Mouse (Mus musculus) CH12.LX (cell line): ENCODE measurements around the gene Fchsd2. TPM values are rescaled to one million over a fixed set of nuclear protein-coding genes. Genes with fewer than 3 reads are reported as not detected.

Experiments
- DNase-seq: peaks from one replicate; pipeline ENCODE4 v3.0.0-alpha.2; 2013; ENCODE audit errors: extremely low read depth
- H3K27ac ChIP-seq: 2 replicates; pipeline ENCODE4 v1.5.1; 2012; ENCODE audit warnings: low read depth, mild to moderate bottlenecking, control low read depth, moderate library complexity; ENCODE audit not compliant: insufficient read depth
- H3K27me3 ChIP-seq: replicated peaks from 2 replicates; pipeline ENCODE3; 2012; ENCODE audit warnings: inconsistent platforms
- H3K36me3 ChIP-seq, 2 experiments: replicated peaks in 1 of 2; 2 replicates each; pipeline versions ENCODE3 to v1.6.1; 2012; ENCODE audit warnings: inconsistent platforms in 1 of 2, low read length in 1 of 2, mild to moderate bottlenecking in 1 of 2, mixed read lengths in 1 of 2, moderate library complexity in 1 of 2; ENCODE audit not compliant: control insufficient read depth in 1 of 2, insufficient read depth in 1 of 2
- H3K4me1 ChIP-seq, 2 experiments: 2 replicates each; pipeline ENCODE4 v1.6.1; 2012; ENCODE audit warnings: inconsistent platforms in 1 of 2, moderate library complexity in 1 of 2; ENCODE audit not compliant: insufficient read depth in 2 of 2, control insufficient read depth in 1 of 2
- H3K4me2 ChIP-seq: 2 replicates; pipeline ENCODE4 v1.6.1; 2012; ENCODE audit warnings: low read depth, mild to moderate bottlenecking, control low read depth; ENCODE audit not compliant: poor library complexity, insufficient read depth, severe bottlenecking
- H3K4me3 ChIP-seq, 3 experiments: fragments of 150-350 bp in 1 of 3; sonication (generic) in 1 of 3; replicated peaks in 1 of 3; 2 replicates each; pipeline versions ENCODE3 to v1.5.1; 2011 to 2012; ENCODE audit warnings: low read depth in 2 of 3, low read length in 2 of 3, mild to moderate bottlenecking in 2 of 3, moderate library complexity in 2 of 3, control low read depth in 1 of 3, improper control_type of control experiment in 1 of 3, inconsistent platforms in 1 of 3, mixed read lengths in 1 of 3; ENCODE audit not compliant: poor library complexity in 1 of 3
- H3K79me2 ChIP-seq: replicated peaks from 2 replicates; pipeline ENCODE4 v1.6.1; 2012; ENCODE audit warnings: mild to moderate bottlenecking, moderate library complexity; ENCODE audit not compliant: control insufficient read depth, poor library complexity, insufficient read depth, severe bottlenecking; ENCODE audit errors: extremely low read depth
- H3K9ac ChIP-seq: 2 replicates; pipeline ENCODE4 v1.6.1; 2012; ENCODE audit warnings: low read depth, mild to moderate bottlenecking, control low read depth, moderate library complexity; ENCODE audit not compliant: insufficient read depth
- H3K9me3 ChIP-seq: replicated peaks from 2 replicates; pipeline ENCODE3; 2012; ENCODE audit warnings: low read length, inconsistent platforms, mixed read lengths
- BHLHE40 ChIP-seq: IDR thresholded peaks from 2 replicates; pipeline ENCODE4 v1.6.1; 2011; ENCODE audit warnings: mild to moderate bottlenecking, low read depth, low read length, improper control_type of control experiment
- CHD1 ChIP-seq: IDR thresholded peaks from 2 replicates; pipeline ENCODE4 v1.6.1; 2012; ENCODE audit warnings: low read depth, low read length, improper control_type of control experiment, inconsistent platforms
- CHD2 ChIP-seq: IDR thresholded peaks from 2 replicates; pipeline ENCODE4 v1.6.1; 2011; ENCODE audit warnings: low read length, improper control_type of control experiment
- CTCF ChIP-seq, 2 experiments: IDR thresholded peaks in 1 of 2; conservative IDR thresholded peaks in 1 of 2; 2 replicates each; pipeline ENCODE4 v1.5.1; 2011 to 2012; ENCODE audit warnings: low read depth in 2 of 2, low read length in 2 of 2, improper control_type of control experiment in 1 of 2, inconsistent platforms in 1 of 2, mild to moderate bottlenecking in 1 of 2, moderate library complexity in 1 of 2
- E2F4 ChIP-seq: IDR thresholded peaks from 2 replicates; pipeline ENCODE4 v1.6.1; 2011; ENCODE audit warnings: low read depth, low read length, improper control_type of control experiment; ENCODE audit not compliant: insufficient replicate concordance
- ELF1 ChIP-seq: IDR thresholded peaks from 2 replicates; pipeline ENCODE4 v1.6.1; 2014; ENCODE audit warnings: low read depth, mild to moderate bottlenecking, inconsistent platforms, low read length, improper control_type of control experiment
- EP300 ChIP-seq: IDR thresholded peaks from 2 replicates; pipeline ENCODE4 v1.6.1; 2011; ENCODE audit warnings: low read length, improper control_type of control experiment
- GABPA ChIP-seq: IDR thresholded peaks from 2 replicates; pipeline ENCODE4 v1.6.1; 2012; ENCODE audit warnings: low read depth, low read length, improper control_type of control experiment, inconsistent platforms; ENCODE audit not compliant: insufficient replicate concordance
- JUND ChIP-seq: conservative IDR thresholded peaks from 2 replicates; pipeline ENCODE4 v1.6.1; 2011; ENCODE audit warnings: low read depth, low read length, improper control_type of control experiment
- MAFK ChIP-seq: IDR thresholded peaks from 2 replicates; pipeline ENCODE4 v1.6.1; 2011; ENCODE audit warnings: low read length, improper control_type of control experiment; ENCODE audit not compliant: insufficient replicate concordance
- MAX ChIP-seq: IDR thresholded peaks from 2 replicates; pipeline ENCODE4 v1.6.1; 2011; ENCODE audit warnings: low read length, improper control_type of control experiment
- MAZ ChIP-seq: IDR thresholded peaks from 2 replicates; pipeline ENCODE4 v1.6.1; 2012; ENCODE audit warnings: low read depth, mild to moderate bottlenecking, inconsistent platforms, low read length, improper control_type of control experiment, moderate library complexity
- MEF2A ChIP-seq: IDR thresholded peaks from 2 replicates; pipeline ENCODE4 v1.6.1; 2014; ENCODE audit warnings: low read depth, mild to moderate bottlenecking, inconsistent platforms, low read length, improper control_type of control experiment, borderline replicate concordance
- MYC ChIP-seq: IDR thresholded peaks from 2 replicates; pipeline ENCODE4 v1.6.1; 2011; ENCODE audit warnings: low read depth, mild to moderate bottlenecking, improper control_type of control experiment, low read length
- NRF1 ChIP-seq: IDR thresholded peaks from 2 replicates; pipeline ENCODE4 v1.6.1; 2014; ENCODE audit warnings: low read depth, mild to moderate bottlenecking, inconsistent platforms, low read length, improper control_type of control experiment, moderate library complexity
- PAX5 ChIP-seq: IDR thresholded peaks from 2 replicates; pipeline ENCODE4 v1.6.1; 2012; ENCODE audit warnings: low read length, inconsistent platforms, mixed read lengths
- POLR2A ChIP-seq: IDR thresholded peaks from 2 replicates; pipeline ENCODE4 v1.6.1; 2011; ENCODE audit warnings: low read depth, mild to moderate bottlenecking, improper control_type of control experiment, low read length
- POLR2AphosphoS2 ChIP-seq: IDR thresholded peaks from 2 replicates; pipeline ENCODE4 v1.6.1; 2011; ENCODE audit warnings: low read depth, low read length, improper control_type of control experiment
- RCOR1 ChIP-seq: conservative IDR thresholded peaks from 2 replicates; pipeline ENCODE4 v1.6.1; 2012; ENCODE audit warnings: low read depth, mild to moderate bottlenecking, inconsistent platforms, low read length, improper control_type of control experiment
- SIN3A ChIP-seq: IDR thresholded peaks from 2 replicates; pipeline ENCODE4 v1.6.1; 2012; ENCODE audit warnings: low read length, improper control_type of control experiment, inconsistent platforms
- TBP ChIP-seq: conservative IDR thresholded peaks from 2 replicates; pipeline ENCODE4 v1.6.1; 2011; ENCODE audit warnings: low read depth, low read length, improper control_type of control experiment
- TCF12 ChIP-seq: IDR thresholded peaks from 2 replicates; pipeline ENCODE4 v1.6.1; 2014; ENCODE audit warnings: low read depth, mild to moderate bottlenecking, inconsistent platforms, low read length, improper control_type of control experiment
- UBTF ChIP-seq: IDR thresholded peaks from 2 replicates; pipeline ENCODE4 v1.6.1; 2012; ENCODE audit warnings: low read depth, mild to moderate bottlenecking, inconsistent platforms, low read length, improper control_type of control experiment, moderate library complexity
- USF1 ChIP-seq: IDR thresholded peaks from 2 replicates; pipeline ENCODE4 v1.6.1; 2014; ENCODE audit warnings: low read depth, mild to moderate bottlenecking, inconsistent platforms, low read length, improper control_type of control experiment
- ZC3H11A ChIP-seq: IDR thresholded peaks from 2 replicates; pipeline ENCODE4 v1.6.1; 2012; ENCODE audit warnings: low read depth, mild to moderate bottlenecking, inconsistent platforms, low read length, improper control_type of control experiment
- ZMIZ1 ChIP-seq: IDR thresholded peaks from 2 replicates; pipeline ENCODE4 v1.6.1; 2012; ENCODE audit warnings: low read depth, mild to moderate bottlenecking, inconsistent platforms, low read length, improper control_type of control experiment
- dilution Hi-C: fragments of 300-500 bp; cut with MboI; formaldehyde crosslinking; loops from 2 replicates; pipeline ENCODE4 v1.14.3; 2020; ENCODE audit warnings: low sequenced_read_pairs; ENCODE audit not compliant: extremely low pct_unique_long_range_greater_than_20kb, extremely low pct_ligation_motif_present
- in situ Hi-C: fragments of 300-500 bp; cut with MboI; formaldehyde crosslinking; loops from 3 replicates; pipeline ENCODE4 v1.14.3; 2019; ENCODE audit warnings: low sequenced_read_pairs, low pct_ligation_motif_present, low pct_unique_long_range_greater_than_20kb, mixed read lengths
- polyA plus RNA-seq: library from polyadenylated mRNA; unstranded; fragments of >175 nt; gene quantifications from 2 replicates; pipeline ENCODE4 v1.2.1, GENCODE M21; 2012; ENCODE audit warnings: low read depth; ENCODE audit not compliant: insufficient read length
- total RNA-seq, 2 experiments: library from RNA; depleted of rRNA; stranded (reverse); fragments of 300-350 nt in 1 of 2; fragments of >200 nt in 1 of 2; gene quantifications; 2 replicates each; pipeline ENCODE4 v1.2.3; 2012 to 2014

Fchsd2 gene
- total and polyA plus RNA-seq, 3 experiments: 23.8 to 38.2 (median 25.5) TPM

DNA sequence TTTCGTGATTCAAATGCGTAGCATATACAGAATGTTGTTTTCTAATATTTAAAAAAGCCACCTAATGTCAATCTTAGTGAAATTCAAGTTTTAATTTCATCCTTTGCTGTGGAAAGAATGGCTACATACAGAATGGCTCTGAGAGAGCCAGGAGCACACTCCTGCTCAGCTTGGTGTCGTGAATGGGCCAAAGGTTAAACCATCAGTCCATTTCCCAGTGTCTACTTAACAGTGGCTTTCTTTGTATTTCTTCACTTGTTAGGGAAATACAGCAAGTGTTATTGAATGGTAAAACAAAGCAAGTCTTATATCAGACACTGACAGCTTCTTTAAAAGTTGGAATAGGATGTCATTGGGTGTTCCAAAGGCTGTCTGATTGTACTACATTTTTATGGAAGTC, 80.7 kb downstream of the Fchsd2 start:
- no peak overlapping the region for H3K4me3 ChIP-seq
- H3K4me1 ChIP-seq: peaks cover 2 to 51% of the 10 kb centered on the region in 2 experiments; a peak in 3 of 4 replicates
- dilution Hi-C loops (no loop called here), in situ Hi-C loops (no loop called here)
- no peak for DNase-seq
- H3K79me2 ChIP-seq: peaks cover 11% of the 10 kb centered on the region; the same call in 1 of the 2 replicates
- H3K9ac ChIP-seq: no peak overlapping the region
- no peak overlapping the region for H3K27ac ChIP-seq
- no peak overlapping the region for H3K4me2 ChIP-seq
- no peaks in the 10 kb centered on the region for H3K9me3 ChIP-seq
- H3K36me3 ChIP-seq: peaks cover 5 to 14% of the 10 kb centered on the region in 2 experiments
- TF ChIP-seq JUND (no peak), PAX5 (no peak), TCF12 (no peak), MAFK (no peak), NRF1 (no peak), MAZ (no peak), ELF1 (no peak), MYC (no peak), MEF2A (no peak), GABPA (no peak), POLR2A (no peak), BHLHE40 (no peak), CHD1 (no peak), CTCF (conservative IDR thresholded peaks at IDR 0.05 in 1 of 2, IDR thresholded peaks at IDR 0.05 in 1 of 2; ENCODE audit: low read depth in 2 of 2, low read length in 2 of 2) (no peak)
- no peaks in the 10 kb centered on the region for H3K27me3 ChIP-seq

DNA sequence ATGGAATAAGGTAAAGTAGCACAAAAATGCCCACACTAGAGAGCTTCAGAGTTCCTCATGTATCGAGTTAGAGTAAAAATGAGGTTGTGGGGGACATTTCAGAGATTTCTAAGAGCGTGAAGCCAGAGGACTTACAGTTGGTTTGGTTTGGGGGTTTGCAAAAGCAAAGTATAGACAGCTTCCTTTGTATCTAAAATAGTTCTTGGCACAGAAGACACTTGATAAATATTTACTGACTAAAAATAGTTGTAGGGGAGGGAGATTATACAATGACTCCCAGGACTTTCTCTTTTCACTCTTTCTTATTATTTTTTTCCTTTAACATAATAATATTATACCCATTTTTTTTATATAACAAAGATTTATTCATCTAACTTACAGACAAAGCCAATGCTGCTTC, 86.1 kb downstream of the Fchsd2 start:
- H3K4me3 ChIP-seq: no peak overlapping the region
- no peak for TF ChIP-seq UBTF
- TF ChIP-seq MAFK: no peak
- TF ChIP-seq ZC3H11A: no peak
- no peak for TF ChIP-seq ZMIZ1
- TF ChIP-seq RCOR1: no peak
- no peak for TF ChIP-seq POLR2AphosphoS2
- TF ChIP-seq JUND: no peak
- TF ChIP-seq ELF1: no peak
- TF ChIP-seq CTCF (conservative IDR thresholded peaks at IDR 0.05 in 1 of 2, IDR thresholded peaks at IDR 0.05 in 1 of 2; ENCODE audit: low read depth in 2 of 2, low read length in 2 of 2): no peak
- no peak for TF ChIP-seq MYC
- TF ChIP-seq CHD2: no peak
- no peak for TF ChIP-seq SIN3A
- TF ChIP-seq CHD1: no peak
- TF ChIP-seq E2F4: no peak
- no peak for TF ChIP-seq MAZ
- no peak for TF ChIP-seq EP300
- TF ChIP-seq USF1: no peak
- TF ChIP-seq TBP: no peak
- TF ChIP-seq MAX: no peak
- no peak overlapping the region for H3K9ac ChIP-seq
- no peaks in the 10 kb centered on the region for H3K27me3 ChIP-seq
- DNase-seq: no peak
- H3K9me3 ChIP-seq: no peaks in the 10 kb centered on the region
- peaks cover 0 to 28% of the 10 kb centered on the region in 2 experiments; a peak in 2 of 4 replicates for H3K4me1 ChIP-seq
- H3K79me2 ChIP-seq: peaks cover 19% of the 10 kb centered on the region
- H3K27ac ChIP-seq: no peak overlapping the region
- H3K36me3 ChIP-seq: peaks cover 19 to 54% of the 10 kb centered on the region in 2 experiments
- in situ Hi-C loops (no loop called here), dilution Hi-C loops (no loop called here)
- H3K4me2 ChIP-seq: no peak overlapping the region
